Mouse (Mus musculus) hindbrain, embryonic 13.5 days (tissue): Measurements from ENCODE around the gene Ttyh3. TPM values are rescaled to one million over a fixed set of nuclear protein-coding genes. Genes with fewer than 3 reads are reported as not detected.
A peak's percentile ranks its signal among the peaks of the same experiment; 100 is the strongest.

Experiments
- ATAC-seq: fragments of 200-750 bp; cut with Nextera tagmentation; 2 replicates; pipeline ENCODE4 v1.8.0; 2017; ENCODE audit warnings: moderate TSS enrichment; ENCODE audit not compliant: low FRiP score
- H3K27ac ChIP-seq: fragments of 300-500 bp; sonication (generic); 2 replicates; pipeline ENCODE4 v1.5.1; 2015; ENCODE audit warnings: inconsistent platforms, mild to moderate bottlenecking, moderate library complexity
- H3K27me3 ChIP-seq: fragments of 300-500 bp; sonication (generic); 2 replicates; pipeline ENCODE4 v1.6.1; 2015; ENCODE audit warnings: mild to moderate bottlenecking, inconsistent platforms
- H3K36me3 ChIP-seq: fragments of 300-500 bp; sonication (generic); 2 replicates; pipeline ENCODE4 v1.6.1; 2015; ENCODE audit warnings: mild to moderate bottlenecking, inconsistent platforms
- H3K4me1 ChIP-seq: fragments of 300-500 bp; sonication (generic); replicated peaks from 2 replicates; pipeline ENCODE4 v1.6.1; 2015; ENCODE audit warnings: inconsistent platforms
- H3K4me2 ChIP-seq: fragments of 300-500 bp; sonication (generic); 2 replicates; pipeline ENCODE4 v1.6.1; 2015; ENCODE audit warnings: inconsistent platforms, mild to moderate bottlenecking, moderate library complexity
- H3K4me3 ChIP-seq: fragments of 300-500 bp; sonication (generic); 2 replicates; pipeline ENCODE4 v1.5.1; 2015; ENCODE audit warnings: mild to moderate bottlenecking, inconsistent platforms
- H3K9ac ChIP-seq: fragments of 300-500 bp; sonication (generic); 2 replicates; pipeline ENCODE4 v1.6.1; 2015; ENCODE audit warnings: mild to moderate bottlenecking, inconsistent platforms
- H3K9me3 ChIP-seq: fragments of 300-500 bp; sonication (generic); 2 replicates; pipeline ENCODE4 v1.6.1; 2016; ENCODE audit warnings: inconsistent platforms
- WGBS: fragments of 180-500 bp; shearing (Covaris S2); methylation state at CpG from one replicate; pipeline ENCODE4 v1.1.7; 2015; 5-methylcytosine and 5-hydroxymethylcytosine counted together
- polyA plus RNA-seq: library from polyadenylated mRNA; unstranded; fragments of >200 nt; fragmentation: Nextera tagmentation; extraction: Ambion mirVana; gene quantifications from 2 replicates; pipeline ENCODE4 v1.2.1, GENCODE M21; 2015

Gene Ttyh3
- polyA plus RNA-seq, 1 experiment from 2014 or later, result 65.3 TPM

- H3K36me3 ChIP-seq, result peaks cover 18% of the 10 kb centered on the region
- H3K9ac ChIP-seq, result peak overlapping the region; percentile 83
- peaks cover 29% of the 10 kb centered on the region for H3K27me3 ChIP-seq
- H3K4me2 ChIP-seq, result peak overlapping the region; percentile 86
- no peak for ATAC-seq
- H3K4me3 ChIP-seq, result peak overlapping the region; percentile 55
- no peaks in the 10 kb centered on the region for H3K9me3 ChIP-seq
- H3K27ac ChIP-seq, result peak overlapping the region; percentile 92
- WGBS, result 23% methylated on average over 18 of the region's 18 CpGs
- H3K4me1 ChIP-seq, result peaks cover 76% of the 10 kb centered on the region
These were observed 36.6 kb downstream of the Ttyh3 start for GRCm38 (mm10) chr5:140612191-140612590.

DNA sequence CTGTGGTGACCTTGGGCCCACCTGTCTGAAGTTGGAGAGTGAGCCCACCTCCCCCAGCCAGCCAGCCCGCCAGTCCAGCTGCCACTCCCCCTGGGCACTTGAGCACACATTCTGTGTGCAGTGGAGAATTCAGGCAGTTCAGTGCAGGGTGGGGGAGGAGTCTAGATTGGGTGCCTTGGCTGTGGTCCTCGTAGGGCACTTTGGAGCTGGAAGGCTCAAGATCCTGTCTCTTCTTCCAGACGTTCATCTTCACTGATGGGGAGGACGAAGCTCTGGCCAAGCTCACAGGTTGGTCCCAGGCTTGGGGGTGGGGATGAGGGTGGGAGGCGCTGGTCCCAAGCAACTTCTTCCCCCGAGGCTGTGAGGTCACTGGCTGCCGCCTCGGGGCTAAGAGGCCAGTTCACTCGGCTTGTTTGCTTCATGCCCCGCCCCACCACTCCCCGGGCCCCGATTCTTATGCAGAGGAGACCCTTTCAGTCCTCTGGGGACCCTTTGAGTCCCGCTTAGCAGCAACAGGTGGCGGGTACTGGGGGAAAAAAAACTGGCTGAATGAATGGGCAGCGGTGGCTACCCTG, 37.1 kb downstream of the Ttyh3 start:
- peaks cover 18% of the 10 kb centered on the region for H3K36me3 ChIP-seq
- H3K4me3 ChIP-seq, result peak overlapping the region; percentile 55
- 7% methylated on average over 15 of the region's 15 CpGs for WGBS
- peaks cover 81% of the 10 kb centered on the region for H3K4me1 ChIP-seq
- peaks cover 34% of the 10 kb centered on the region for H3K27me3 ChIP-seq
- peak overlapping the region; percentile 83 for H3K9ac ChIP-seq
- no peaks in the 10 kb centered on the region for H3K9me3 ChIP-seq
- H3K27ac ChIP-seq, result peak overlapping the region; percentile 92
- ATAC-seq, result peak; percentile 29; the same call in 1 of the 2 replicates
- H3K4me2 ChIP-seq, result peak overlapping the region; percentile 86

- peak overlapping the region; percentile 55 for H3K4me3 ChIP-seq
- peaks cover 40% of the 10 kb centered on the region for H3K27me3 ChIP-seq
- peak overlapping the region; percentile 83 for H3K9ac ChIP-seq
- H3K4me2 ChIP-seq, result peak overlapping the region; percentile 86
- H3K9me3 ChIP-seq, result no peaks in the 10 kb centered on the region
- peaks cover 82% of the 10 kb centered on the region for H3K4me1 ChIP-seq
- peak overlapping the region; percentile 92 for H3K27ac ChIP-seq
- 5% methylated on average over 21 of the region's 21 CpGs for WGBS
- H3K36me3 ChIP-seq, result peaks cover 18% of the 10 kb centered on the region
- peak; percentile 29 for ATAC-seq
These were observed 37.7 kb downstream of the Ttyh3 start for GRCm38 (mm10) chr5:140611021-140611583.

GRCm38 (mm10) chr5:140610273-140611011, 38.4 kb downstream of the Ttyh3 start:
- H3K9me3 ChIP-seq, result no peaks in the 10 kb centered on the region
- H3K9ac ChIP-seq, result peak overlapping the region; percentile 83
- H3K27me3 ChIP-seq, result peaks cover 44% of the 10 kb centered on the region
- H3K36me3 ChIP-seq, result peaks cover 18% of the 10 kb centered on the region
- WGBS, result under 1% methylated on average over 30 of the region's 30 CpGs
- peak overlapping the region; percentile 55 for H3K4me3 ChIP-seq
- H3K4me1 ChIP-seq, result peaks cover 86% of the 10 kb centered on the region
- peak overlapping the region; percentile 92 for H3K27ac ChIP-seq
- peak overlapping the region; percentile 86 for H3K4me2 ChIP-seq
- no peak; the same call in 1 of the 2 replicates for ATAC-seq

DNA sequence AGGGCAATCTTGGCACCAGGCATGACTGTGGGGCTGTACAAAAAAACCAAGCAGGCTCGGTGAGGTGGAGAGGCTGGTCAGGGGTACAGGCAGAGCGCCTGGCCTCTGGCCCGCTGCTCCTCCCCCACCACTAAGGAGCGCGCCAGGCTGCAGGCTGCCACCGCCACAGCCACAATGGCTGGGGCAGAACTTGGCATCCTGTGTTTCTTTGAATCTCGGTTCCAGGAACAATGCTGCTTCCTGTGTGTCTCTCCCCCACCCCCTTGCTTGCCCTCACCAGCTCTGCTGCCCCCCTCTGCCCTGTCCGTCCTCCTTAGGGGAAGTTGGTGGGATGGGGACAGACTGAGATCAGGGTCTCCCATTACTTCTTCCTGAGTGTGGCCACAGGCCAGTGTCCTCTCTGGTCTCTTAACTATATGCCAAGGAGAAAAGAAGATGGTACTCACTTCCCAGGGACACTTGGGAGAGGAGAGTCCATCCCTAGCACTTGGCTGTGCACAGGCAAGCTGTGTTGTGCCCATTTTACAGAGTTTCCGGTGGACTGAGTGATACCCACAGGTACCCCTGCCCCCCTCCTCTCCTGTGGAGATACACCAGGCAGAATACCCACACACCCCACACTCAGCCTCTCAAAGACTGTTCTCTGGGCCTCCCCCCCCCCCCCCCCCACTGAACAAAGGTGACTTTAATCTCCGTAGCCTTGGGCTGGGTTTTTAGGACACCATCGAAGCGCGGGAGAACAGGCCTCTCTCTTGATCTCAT, 39.1 kb downstream of the Ttyh3 start:
- peaks cover 18% of the 10 kb centered on the region for H3K36me3 ChIP-seq

DNA sequence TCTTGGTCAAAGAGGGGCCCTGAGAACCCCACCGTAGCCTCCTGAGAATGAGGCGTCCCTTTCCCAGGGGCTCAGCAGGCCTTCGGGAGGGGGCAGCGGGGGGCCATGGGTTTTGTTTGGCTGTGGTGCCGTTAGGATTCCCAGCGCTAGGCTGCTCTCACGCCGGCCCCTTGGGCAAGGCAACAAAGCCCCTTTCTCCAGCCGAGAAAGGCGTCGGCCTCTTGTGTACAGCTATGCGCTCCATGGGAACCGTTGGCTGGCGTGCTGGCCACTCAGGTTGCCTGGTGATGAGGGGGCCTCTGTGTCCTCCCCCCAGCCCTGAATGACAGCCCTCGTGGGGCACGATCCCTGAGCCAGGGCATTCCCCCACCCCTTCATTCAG, 40.2 kb downstream of the Ttyh3 start:
- Histone ChIP-seq H3K9me3 (no peaks in the 10 kb centered on the region), H3K27ac (peak overlapping the region; percentile 92), H3K4me1 (peaks cover 75% of the 10 kb centered on the region), H3K27me3 (peaks cover 57% of the 10 kb centered on the region), H3K9ac (peak overlapping the region; percentile 83), H3K36me3 (peaks cover 10% of the 10 kb centered on the region; the same call in 1 of the 2 replicates), H3K4me2 (peak overlapping the region; percentile 86), H3K4me3 (peak overlapping the region; percentile 55)
- ATAC-seq, result peak; percentile 18
- 2% methylated on average over 16 of the region's 16 CpGs for WGBS

More for the DNA sequence above, 39.1 kb downstream of the Ttyh3 start:
- peaks cover 84% of the 10 kb centered on the region for H3K4me1 ChIP-seq
- WGBS, result 6% methylated on average over 13 of the region's 13 CpGs
- H3K9ac ChIP-seq, result peak overlapping the region; percentile 83
- ATAC-seq, result no peak
- H3K4me3 ChIP-seq, result peak overlapping the region; percentile 55
- H3K27ac ChIP-seq, result peak overlapping the region; percentile 92
- peaks cover 52% of the 10 kb centered on the region for H3K27me3 ChIP-seq
- H3K4me2 ChIP-seq, result peak overlapping the region; percentile 86
- H3K9me3 ChIP-seq, result no peaks in the 10 kb centered on the region

GRCm38 (mm10) chr5:140607836-140608633, 40.8 kb downstream of the Ttyh3 start:
- ATAC-seq, result no peak
- Histone ChIP-seq H3K27me3 (peaks cover 57% of the 10 kb centered on the region), H3K9ac (peak overlapping the region; percentile 83), H3K4me2 (peak overlapping the region; percentile 86), H3K9me3 (no peaks in the 10 kb centered on the region), H3K36me3 (0 out of 2 replicates have a peak, but pooled peaks cover 4% of the 10 kb centered on the region), H3K4me3 (peak overlapping the region; percentile 55), H3K27ac (peak overlapping the region; percentile 92), H3K4me1 (peaks cover 73% of the 10 kb centered on the region)
- WGBS, result under 1% methylated on average over 16 of the region's 17 CpGs

DNA sequence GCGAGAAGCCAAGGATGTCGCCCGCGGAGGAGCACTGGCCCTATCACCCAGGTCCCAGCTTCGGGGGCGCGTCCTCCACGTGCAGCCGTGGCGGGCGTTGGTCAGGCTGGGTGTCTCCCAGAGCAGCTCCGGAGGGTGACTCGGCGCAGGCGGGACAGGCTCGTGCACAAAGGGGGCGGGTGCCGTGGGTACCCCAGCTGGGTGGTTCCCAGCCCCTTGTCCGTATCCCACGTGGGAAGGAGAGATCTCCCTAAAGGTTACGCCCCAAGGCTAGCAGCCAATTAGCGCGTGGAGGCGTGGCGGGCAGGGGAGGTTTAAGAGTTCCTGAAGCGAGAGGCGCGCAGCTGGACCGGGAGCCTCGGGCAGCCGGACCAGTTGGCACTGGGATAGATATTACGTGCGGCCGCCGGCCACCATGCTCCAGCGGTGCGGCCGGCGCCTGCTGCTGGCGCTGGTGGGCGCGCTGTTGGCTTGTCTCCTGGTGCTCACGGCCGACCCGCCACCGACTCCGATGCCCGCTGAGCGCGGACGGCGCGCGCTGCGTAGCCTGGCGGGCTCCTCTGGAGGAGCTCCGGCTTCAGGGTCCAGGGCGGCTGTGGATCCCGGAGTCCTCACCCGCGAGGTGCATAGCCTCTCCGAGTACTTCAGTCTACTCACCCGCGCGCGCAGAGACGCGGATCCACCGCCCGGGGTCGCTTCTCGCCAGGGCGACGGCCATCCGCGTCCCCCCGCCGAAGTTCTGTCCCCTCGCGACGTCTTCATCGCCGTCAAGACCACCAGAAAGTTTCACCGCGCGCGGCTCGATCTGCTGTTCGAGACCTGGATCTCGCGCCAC, 41.6 kb downstream of the Ttyh3 start, which contains the start of gene Lfng:
Gene Lfng (plus strand): TSS at position 320 of the 835 bp plus-strand sequence.
- peak within 1 kb of the TSS; percentile 86 for H3K4me2 ChIP-seq
- peaks cover 52% of the 10 kb centered on the region for H3K27me3 ChIP-seq
- no peaks in the 10 kb centered on the region for H3K9me3 ChIP-seq
- ATAC-seq, result peak; percentile 46
- H3K36me3 ChIP-seq, result no peaks in the 10 kb centered on the region
- H3K27ac ChIP-seq, result peak within 1 kb of the TSS; percentile 92
- WGBS, result under 1% methylated on average over 91 of the region's 91 CpGs
- peak within 1 kb of the TSS; percentile 55 for H3K4me3 ChIP-seq
- H3K9ac ChIP-seq, result peak within 1 kb of the TSS; percentile 83
- H3K4me1 ChIP-seq, result peaks cover 70% of the 10 kb centered on the region

- 2% methylated on average over 23 of the region's 23 CpGs for WGBS
- no peak for ATAC-seq
- no peaks in the 10 kb centered on the region for H3K36me3 ChIP-seq
- H3K9me3 ChIP-seq, result no peaks in the 10 kb centered on the region
- peak overlapping the region; percentile 86 for H3K4me2 ChIP-seq
- peaks cover 70% of the 10 kb centered on the region for H3K4me1 ChIP-seq
- H3K9ac ChIP-seq, result peak overlapping the region; percentile 83
- no peak overlapping the region for H3K27ac ChIP-seq
- peak overlapping the region; percentile 55 for H3K4me3 ChIP-seq
- peaks cover 49% of the 10 kb centered on the region for H3K27me3 ChIP-seq
These were observed 42.4 kb downstream of the Ttyh3 start for GRCm38 (mm10) chr5:140606386-140606785.

- Histone ChIP-seq H3K4me3 (no peak overlapping the region), H3K4me2 (no peak overlapping the region), H3K9me3 (no peaks in the 10 kb centered on the region), H3K9ac (no peak overlapping the region), H3K27me3 (peaks cover 49% of the 10 kb centered on the region), H3K27ac (no peak overlapping the region), H3K4me1 (peaks cover 62% of the 10 kb centered on the region), H3K36me3 (no peaks in the 10 kb centered on the region)
- no peak for ATAC-seq
- WGBS, result 21% methylated on average over 3 of the region's 3 CpGs
These were observed 43.6 kb downstream of the Ttyh3 start for GRCm38 (mm10) chr5:140605228-140605627.
